Mouse (Mus musculus) frontal cortex, adult 2 months (tissue): Measurements from ENCODE around the gene Olfr763. TPM values are rescaled to one million over a fixed set of nuclear protein-coding genes. Genes with fewer than 3 reads are reported as not detected.
A peak's percentile ranks its signal among the peaks of the same experiment; 100 is the strongest.
"Not testable (repeated sequence)": the region's sequence is repeated elsewhere in the genome, so short reads cannot be mapped to it uniquely, and the experiment has no call there.

Experiments used
- DNase-seq, 2 experiments: peaks; one replicate each; pipeline ENCODE4 v3.0.0; 2022; ENCODE audit warnings: low spot score in 1 of 2; ENCODE audit errors: extremely low spot score in 1 of 2
- polyA plus RNA-seq: library from polyadenylated mRNA; depleted of rRNA; stranded (reverse); fragments of >200 nt; gene quantifications from 2 replicates; pipeline ENCODE4 v1.2.3, GENCODE M21; 2012; rRNA removed

Gene Olfr763
- 0.04 TPM in 1 of 2 replicates, not detected in the other for polyA plus RNA-seq

DNA sequence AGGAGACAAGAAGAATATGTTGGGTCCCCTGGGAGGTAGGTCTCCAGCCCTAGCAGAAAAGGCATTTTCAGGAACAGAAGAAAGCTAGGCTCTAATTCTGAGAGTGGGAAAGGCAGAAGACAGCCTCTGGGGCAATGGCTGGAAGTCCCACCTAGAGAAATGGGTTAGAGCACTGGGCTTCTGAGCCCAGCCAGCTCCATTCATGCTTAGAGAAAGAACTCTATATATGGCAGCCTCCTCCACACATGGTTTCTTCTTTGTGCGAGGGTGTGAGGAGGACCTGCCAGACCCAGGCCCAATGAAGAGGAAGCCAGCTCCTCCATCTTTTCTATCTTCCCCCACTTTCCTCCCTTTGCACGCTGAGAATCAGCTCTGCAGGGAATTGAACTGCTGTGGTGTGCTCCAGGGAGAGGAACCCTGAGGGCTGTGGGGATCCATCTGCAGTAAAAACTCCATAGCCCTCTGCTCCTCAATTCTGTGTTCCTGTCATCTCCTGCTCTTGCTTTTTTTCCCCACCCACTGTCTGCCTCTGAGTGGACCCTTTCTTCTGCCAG, at the start of gene Olfr763:
Gene Olfr763, plus strand, starts transcription at position 504 of the 554 bp plus-strand sequence.
- DNase-seq, result no peak

DNA sequence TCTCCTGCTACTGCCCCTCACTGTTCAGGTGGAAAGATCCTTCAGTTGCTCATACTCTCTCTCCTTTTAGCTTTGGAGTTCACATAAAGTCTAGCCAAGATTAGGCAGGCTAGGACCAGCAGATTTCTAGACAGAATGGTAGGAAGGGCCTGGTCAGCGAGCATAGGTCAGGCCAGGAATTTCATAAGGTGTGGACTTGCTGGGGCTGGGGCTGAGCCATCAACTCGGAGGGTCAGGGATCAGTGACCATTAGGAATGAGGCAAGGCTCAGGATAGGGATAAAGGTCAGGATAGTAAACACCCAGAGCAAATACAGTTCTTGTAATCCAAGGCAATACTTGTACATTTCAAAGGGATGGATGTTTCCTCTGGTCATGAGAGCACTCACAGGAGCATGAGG, 45.6 kb upstream of the Olfr763 start:
- DNase-seq, result no peak

DNA sequence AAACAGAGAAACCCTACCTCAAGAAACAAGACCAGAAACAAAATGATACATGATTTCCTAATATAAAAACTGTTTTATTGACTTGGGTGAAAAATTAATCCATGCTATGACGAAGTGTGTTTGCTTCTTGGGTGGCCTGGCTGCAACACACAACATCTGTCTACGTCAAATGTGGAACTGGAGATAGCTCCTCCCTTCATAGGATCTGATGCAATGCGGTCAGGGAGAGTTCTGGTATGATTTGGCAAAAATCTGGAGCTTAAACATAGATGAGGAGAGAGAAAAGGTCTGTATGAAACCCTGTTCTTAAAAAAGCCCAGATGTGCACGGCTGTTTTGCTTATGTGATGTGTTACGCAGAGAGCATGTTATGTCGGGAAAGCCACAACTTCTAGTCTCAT, 44.7 kb upstream of the Olfr763 start:
- DNase-seq, result no peak

DNA sequence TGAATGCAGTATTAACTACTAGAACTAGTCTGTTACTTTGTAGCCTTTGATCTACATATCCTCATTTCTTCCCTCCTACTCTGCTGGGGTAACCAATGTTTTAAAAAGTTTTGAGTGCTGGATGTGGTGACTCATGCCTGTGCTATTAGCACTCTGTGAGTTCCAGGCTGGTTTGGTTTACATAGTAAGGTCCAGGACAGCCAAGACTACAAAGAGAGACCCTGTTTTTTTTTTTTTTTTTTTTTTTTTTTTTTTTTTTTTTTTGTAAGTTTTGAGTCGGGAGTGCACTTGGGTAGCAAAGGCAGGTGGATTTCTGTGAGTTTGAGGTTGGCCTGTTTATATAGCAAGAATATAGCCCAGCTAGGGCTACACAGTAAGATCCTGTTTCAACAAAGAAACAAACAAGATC, 42.2 kb upstream of the Olfr763 start:
- DNase-seq, result no peak

DNA sequence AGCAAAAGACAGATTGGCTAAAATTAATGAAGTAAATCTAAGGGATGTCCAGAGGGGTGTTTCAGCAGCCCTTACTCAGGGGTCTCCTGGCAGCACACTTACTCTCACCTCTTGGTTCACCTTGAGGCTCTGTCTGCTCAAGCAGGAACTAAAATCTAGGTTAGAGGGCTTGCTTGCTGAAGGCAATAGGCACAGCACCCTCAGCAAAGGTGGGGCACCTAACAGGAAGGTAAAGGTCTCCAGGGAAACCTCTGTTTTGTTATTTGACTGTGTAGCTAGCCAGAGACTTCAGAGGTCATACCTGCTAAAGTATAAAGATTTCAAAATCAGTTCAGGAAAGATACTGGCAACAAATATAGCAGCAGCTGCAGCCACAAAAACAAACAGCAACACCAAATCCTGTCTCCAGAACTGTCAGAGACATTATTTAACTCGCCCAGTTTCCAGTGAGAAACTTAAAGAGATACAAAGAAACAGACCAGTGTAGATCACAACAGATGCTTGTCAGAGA, 39.8 kb upstream of the Olfr763 start:
- no peak for DNase-seq

DNA sequence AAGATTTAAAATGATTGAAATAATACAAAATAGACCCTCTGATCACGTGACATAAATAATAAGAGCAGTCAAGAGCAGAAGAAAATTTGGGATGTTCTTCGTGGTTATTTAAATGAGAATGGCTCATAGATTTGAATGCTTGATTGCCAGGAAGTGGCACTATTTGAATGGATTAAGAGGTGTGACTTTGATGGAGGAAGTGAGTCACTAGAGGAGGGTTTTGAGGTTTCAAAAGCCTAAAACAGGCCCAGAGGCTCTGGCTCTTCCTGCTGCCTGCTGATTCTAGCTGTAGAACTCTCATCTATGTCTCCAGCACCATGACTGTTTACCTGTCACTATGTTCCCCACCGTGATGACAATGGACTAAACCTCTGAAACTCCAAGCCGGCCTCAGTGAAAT, 37.8 kb upstream of the Olfr763 start:
- DNase-seq, result no peak

DNA sequence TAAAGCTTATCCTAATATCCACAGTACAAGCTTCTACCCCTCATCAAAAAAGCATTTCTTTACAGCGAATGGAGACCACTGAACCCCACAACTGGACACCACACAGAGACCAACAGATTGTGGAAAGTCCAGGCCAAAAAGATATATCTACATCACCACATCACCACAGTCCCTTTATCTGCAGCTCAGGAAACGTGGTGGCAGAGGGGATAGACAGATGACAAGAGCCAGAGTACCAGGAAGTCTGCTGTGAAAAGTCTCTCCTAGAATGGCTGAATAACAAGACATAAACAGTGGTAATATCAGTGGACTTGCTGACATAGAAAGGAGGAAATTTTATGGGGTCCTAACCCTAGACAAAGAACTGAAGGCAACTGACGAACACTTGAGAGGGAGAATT, 34.2 kb upstream of the Olfr763 start:
- no peak for DNase-seq

DNA sequence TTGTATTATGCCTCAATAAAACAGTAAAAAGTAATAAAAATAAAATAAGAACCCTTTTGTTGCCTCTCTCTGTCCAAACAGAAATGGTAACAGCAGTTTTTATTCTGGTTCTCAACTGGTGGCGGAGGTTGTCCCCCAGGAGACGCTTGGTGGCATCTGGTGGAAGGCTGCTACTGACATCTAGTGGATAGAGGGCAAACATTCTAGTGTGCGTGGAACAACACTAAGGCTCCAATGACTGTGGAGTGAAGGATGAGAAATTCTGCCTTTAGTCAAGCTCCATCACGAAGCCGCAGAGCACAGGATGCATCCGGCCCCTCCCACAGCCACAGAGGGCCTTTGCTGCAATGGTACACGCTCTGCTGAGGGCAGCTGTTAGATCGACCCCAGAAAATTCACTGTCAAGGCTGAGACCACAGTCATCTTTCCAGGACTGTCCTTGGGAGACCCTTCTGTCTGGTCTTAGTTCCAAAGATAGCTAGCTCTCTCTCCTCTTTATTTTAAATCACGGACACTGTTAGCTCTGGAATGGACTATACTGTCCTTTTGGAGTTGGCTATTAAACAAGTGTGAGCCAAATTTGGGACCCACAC, 33.0 kb upstream of the Olfr763 start:
- peak; percentile 24 to 83 for DNase-seq

DNA sequence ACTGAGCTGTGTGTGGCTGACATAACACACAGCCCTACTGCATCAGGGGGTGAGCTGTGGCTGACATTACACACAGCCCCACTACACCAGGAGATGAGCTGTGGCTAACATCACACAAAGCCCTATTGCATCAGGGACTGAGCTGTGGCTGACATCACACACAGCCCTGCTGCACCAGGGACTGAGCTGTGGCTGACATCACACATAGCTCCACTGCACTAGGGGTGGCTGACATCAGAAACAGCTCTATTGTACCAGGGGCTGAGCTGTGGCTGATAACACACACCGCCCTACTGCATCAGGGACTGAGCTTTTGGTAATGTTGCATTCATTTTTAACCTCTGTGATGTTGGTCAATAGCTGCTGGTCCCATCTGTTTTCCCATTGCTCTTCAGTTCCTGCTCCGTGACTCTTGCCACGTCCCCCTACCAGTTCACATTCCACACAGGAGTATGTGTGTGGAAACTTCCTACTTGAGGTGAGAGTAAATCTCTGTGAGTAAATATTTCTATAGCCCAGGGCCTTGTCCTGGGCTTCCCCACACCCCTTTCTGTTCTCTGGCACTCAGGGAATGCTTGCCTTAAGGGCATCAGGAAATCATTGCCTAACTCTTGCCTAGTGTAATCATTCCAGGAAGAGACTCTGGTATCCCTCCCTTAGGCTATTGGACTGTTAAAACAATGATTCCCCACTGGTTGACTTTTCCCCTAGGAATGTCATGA, 29.8 kb upstream of the Olfr763 start:
- no peak for DNase-seq

DNA sequence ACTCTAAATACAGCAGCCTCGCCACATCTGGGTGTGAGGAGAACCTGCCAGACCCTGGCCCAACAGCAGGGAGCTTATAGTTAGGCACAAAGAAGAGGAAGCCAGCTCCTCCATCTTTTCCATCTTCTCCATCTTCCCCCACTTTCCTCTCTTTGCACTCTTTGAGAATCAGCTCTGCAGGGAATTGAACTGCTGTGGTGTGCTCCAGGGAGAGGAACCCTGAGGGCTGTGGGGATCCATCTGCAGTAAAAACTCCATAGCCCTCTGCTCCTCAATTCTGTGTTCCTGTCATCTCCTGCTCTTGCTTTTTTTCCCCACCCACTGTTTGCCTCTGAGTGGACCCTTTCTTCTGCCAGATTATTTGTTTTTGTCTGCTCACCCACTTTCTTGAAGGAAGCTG, 21.5 kb upstream of the Olfr763 start, which contains the start of gene Olfr9:
Gene Olfr9, plus strand, starts transcription at position 301 of the 400 bp plus-strand sequence.
- DNase-seq, result not testable (repeated sequence)

DNA sequence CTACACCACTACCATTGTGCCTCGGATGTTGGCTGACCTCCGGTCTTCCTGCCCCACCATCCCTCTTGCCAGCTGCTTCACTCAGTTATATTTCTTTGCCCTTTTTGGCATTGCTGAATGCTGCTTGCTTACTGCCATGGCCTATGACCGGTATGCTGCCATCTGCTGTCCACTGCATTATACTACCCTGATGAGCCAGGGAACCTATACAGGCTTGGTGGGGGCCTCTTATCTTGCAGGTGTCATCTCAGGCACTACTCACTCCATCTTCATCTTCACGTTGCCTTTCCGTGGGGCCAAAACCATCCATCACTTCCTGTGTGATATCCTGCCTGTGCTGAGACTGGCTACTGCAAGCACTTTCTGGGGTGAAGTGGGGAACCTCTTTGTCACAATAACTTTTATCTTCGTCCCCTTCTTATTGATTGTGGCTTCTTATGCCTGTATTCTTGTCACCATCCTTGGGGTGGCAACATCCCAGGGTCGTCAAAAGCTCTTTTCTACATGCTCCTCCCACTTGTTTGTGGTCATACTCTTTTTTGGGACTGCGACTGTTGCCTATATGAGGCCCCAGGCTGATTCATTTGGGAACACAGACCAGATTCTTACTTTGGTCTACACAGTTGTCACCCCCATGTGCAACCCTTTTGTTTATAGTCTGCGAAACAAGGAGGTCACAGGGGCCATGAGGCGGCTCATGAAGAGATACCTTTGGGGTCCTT, 20.3 kb upstream of the Olfr763 start:
- not testable (repeated sequence) for DNase-seq

DNA sequence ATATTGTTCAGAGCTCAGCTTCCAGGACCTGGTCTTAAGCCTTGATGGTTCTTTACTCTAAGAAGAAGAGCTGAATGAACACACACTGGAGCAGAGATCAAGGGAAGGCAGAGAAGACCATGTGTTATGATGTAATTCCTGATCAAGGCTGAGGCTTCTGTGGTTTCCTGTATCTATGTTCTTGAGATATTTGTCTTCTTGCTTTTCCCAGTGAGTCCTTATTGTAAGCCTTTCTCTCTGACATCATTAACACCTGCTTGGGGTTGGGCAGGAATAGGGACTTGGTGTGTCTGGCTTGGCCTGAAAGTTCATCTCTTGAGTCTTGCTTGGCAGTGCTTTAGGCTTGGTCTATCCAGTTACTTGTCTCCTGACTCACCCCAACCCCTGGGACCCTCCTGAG, 19.6 kb upstream of the Olfr763 start:
- no peak for DNase-seq

DNA sequence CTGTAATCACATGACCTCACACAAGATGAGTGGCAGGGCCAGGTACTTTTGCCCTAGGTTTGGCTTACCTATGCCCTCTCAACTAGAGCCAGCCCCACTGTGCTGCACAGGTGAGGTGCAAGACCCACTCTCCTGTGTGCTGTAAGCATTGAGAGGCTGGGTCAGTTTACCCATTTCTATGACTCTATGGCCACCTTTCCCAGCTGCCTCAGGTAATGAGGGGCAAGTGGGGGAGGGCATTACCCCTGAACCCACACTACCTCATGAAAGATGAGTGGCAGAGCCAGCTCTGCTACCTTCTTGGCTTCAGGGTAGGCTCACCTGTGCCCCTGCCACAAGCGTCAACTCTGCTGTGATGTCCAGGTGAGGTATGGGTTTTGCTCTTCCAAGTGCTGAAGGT, 14.8 kb upstream of the Olfr763 start:
- no peak for DNase-seq

DNA sequence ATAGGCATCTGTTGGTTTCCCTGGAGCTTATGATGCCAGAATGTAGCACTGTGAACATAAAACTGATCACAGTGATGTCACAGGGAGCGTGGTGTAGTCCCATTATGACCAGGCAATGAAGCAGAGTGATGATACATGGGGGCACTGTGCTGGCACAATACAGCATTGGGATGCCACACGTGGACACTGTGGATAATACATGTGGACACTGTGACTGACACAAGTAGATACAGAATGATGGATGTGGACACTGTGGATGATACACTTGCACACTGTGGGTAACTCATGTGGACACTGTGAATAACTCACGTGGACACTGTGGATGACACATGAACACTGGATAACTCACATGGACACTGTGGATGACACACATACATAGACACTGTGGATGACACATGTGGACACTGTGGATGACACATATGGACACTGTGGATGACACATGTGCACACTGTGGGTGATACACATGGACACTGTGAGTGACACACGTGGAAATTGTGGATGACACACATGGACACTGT, 14.0 kb upstream of the Olfr763 start:
- DNase-seq, result no peak

DNA sequence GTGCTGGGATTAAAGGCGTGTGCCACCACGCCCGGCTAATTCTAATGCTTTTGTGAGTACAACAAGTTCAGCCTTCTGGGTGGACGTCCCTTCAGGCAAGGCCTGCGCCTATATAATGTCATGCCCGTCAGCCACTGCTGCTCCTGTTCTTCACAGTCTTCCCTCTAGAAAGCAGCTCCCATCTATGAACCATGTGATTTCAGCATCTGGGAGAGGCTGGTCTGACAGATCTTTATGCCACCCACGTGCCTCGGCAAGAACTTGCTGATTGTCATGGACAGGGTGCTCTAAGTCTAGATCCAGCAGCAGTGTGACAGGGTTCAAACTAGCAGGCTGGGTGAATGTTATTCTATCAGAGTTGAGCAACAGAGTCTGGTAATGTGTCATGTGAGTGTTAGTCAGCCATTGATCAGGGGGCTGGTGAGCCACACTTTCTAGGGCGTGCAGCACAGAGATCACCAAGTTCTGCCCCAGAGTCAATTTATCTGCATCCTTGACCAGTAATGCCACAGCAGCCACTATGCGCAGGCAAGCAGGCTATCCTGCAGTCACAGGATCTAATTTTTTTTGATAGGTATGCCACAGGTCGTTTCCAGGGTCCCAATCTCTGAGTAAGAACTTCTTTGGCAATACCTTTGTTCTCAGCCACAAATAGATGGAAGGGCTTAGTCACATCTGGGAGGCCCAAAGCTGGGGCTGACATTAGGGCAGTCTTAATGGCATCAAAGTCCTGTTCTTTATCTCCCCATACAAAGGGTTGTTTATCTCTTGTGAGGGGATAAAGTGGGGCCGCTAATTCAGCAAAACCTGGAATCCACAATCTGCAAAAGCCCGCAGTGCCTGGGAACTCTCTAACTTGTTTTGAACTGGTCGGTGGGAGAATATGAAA, 6.3 kb upstream of the Olfr763 start:
- no peak for DNase-seq

DNA sequence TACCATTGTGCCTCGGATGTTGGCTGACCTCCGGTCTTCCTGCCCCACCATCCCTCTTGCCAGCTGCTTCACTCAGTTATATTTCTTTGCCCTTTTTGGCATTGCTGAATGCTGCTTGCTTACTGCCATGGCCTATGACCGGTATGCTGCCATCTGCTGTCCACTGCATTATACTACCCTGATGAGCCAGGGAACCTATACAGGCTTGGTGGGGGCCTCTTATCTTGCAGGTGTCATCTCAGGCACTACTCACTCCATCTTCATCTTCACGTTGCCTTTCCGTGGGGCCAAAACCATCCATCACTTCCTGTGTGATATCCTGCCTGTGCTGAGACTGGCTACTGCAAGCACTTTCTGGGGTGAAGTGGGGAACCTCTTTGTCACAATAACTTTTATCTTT, 920 bp downstream of the Olfr763 start:
- not testable (repeated sequence) for DNase-seq

DNA sequence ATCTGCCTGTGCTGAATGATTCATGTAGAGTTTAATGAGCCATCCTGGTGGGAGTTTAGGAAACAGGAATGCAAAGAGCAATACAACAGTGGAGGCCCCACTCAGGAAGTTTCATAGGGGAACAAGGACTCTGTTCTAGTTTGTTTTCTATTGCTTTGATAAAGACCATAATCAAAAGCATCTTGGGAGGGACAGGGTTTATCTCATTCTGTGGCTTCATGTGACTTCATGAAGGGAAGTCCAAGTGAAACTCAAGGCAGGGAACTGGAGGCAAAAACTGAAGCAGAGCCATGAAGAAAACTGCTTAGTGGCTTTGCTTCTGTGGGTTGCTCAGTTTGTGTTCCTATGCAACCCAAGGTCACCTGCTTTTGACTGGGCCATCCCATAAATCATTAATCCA, 3.9 kb downstream of the Olfr763 start:
- no peak for DNase-seq

DNA sequence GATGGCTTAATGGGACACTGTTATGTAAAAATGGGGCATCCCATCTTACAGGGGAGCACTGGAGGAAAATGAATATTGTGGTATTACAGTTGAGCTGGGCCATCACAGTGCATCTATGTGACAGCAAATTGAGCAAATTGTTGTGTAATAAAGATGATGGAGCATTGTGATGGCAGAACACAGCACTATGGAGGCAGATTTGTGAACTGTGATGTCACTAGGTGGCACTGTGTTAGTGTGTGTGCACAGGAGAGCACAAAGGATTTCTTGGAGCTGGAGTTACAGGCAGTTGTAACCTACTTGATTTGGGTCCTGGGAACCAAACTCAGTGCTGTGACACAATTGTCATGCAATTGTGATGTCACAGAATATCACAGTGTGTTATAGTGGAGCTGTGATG, 12.7 kb downstream of the Olfr763 start:
- no peak for DNase-seq

DNA sequence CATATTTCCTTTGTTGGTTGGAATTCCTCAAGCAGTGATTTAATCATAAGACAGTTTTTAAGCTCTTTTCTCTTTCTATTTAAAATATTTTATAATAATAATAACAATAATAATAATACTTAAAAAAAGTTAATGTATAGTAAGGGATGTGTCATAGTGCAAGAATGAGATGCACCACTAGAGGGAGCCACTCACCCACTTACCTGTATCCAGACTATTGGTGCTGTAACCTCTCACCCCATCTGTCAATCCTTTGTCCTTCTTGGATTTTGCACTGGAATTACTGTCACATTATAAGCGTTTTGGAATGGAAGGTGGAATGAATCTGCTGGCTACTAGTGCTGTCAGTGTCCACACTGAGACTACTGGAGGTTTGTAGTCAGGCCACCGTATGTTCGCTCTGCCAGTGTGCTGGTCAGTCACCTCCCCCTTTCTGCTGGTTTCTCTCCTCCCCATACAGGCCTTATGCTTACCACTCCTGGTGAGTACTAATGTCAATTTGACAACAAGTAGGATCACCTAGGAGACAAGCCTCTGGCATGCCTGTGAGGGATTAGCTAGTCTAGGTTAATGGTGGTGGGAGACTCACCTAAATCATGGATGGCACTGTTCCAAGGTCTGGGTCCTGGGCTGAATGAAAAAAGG, 15.5 kb downstream of the Olfr763 start:
- DNase-seq, result peak in 1 of 2 experiments; percentile 74
